Mouse (Mus musculus) megakaryocyte, embryonic 14.5 days (primary cell): ENCODE results near the gene Mybpc2.

Experiments
- FLI1 ChIP-seq: IDR thresholded peaks from 2 replicates; pipeline ENCODE4 v1.6.1; 2012; ENCODE audit warnings: low read length, inconsistent platforms, mixed read lengths
- GATA1 ChIP-seq: IDR thresholded peaks from 3 replicates; pipeline ENCODE4 v1.6.1; 2012; ENCODE audit warnings: mixed read lengths, low read length, inconsistent platforms, borderline replicate concordance

DNA sequence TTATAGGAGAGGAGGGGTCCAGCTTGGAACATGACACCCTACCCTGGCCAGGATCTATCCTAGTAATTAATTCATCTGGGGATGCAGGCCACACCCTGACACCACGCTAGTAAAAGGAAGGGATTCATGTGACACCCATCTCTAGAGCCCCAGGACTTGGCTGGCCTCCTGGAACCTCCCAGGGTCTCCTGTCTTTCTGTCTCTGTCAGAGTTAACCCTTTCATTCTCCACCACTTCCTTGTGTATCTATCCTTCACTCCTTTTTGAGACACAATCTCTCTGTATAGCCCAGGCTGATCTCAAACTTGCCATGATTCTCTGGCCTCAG is 51.9 kb downstream of the Mybpc2 start:
- TF ChIP-seq GATA1 (no peak), FLI1 (no peak)
